Mouse (Mus musculus) lung, postnatal 0 days (tissue): ENCODE data around the gene Rnf216.

Experiments used
- CTCF ChIP-seq: IDR thresholded peaks from 2 replicates; pipeline ENCODE4 v1.5.1; 2016; ENCODE audit warnings: antibody characterized with exemption, mild to moderate bottlenecking
- EP300 ChIP-seq: IDR thresholded peaks from 2 replicates; pipeline ENCODE4 v1.6.1; 2016; ENCODE audit warnings: antibody characterized with exemption, mild to moderate bottlenecking, control low read depth

DNA sequence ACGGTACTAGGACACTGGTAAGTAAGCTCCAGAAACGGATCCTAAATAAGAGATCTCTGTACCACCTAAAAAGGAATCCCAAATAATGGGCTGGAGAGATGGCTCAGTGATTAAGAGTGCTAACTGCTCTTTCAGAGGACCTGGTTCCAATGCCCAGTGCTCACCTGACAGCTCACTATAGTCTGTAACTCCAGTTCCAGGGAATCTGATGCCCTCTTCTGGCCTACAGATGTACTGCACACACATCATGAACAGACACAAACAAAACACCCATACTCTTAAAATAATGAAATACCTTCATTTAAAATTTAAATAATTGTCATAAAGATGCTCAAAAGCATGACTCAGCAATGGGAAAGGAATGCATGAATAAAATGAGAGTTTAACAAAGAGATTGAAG, 36.7 kb upstream of the Rnf216 start:
- TF ChIP-seq CTCF (no peak), EP300 (no peak)
